Mouse (Mus musculus) cerebellum, adult 2 months (tissue): ENCODE data around the gene Uty.

Experiments
- CTCF ChIP-seq: fragments of 200-500 bp; IDR thresholded peaks from 2 replicates; pipeline ENCODE4 v1.5.1; 2011; ENCODE audit warnings: low read depth, mild to moderate bottlenecking, control low read depth, low read length, moderate library complexity, borderline replicate concordance; ENCODE audit not compliant: insufficient read depth
- POLR2A ChIP-seq: fragments of 200-500 bp; IDR thresholded peaks from 2 replicates; pipeline ENCODE4 v1.6.1; 2011; ENCODE audit warnings: low read length, control low read depth, borderline replicate concordance; ENCODE audit not compliant: insufficient read depth

- TF ChIP-seq CTCF: no peak
- no peak for TF ChIP-seq POLR2A
These were observed 40.2 kb upstream of the Uty start for GRCm38 (mm10) chrY:1285735-1286134.
